Mouse (Mus musculus) neutrophil, adult 65 days (primary cell): ENCODE measurements around the gene Vmn2r56. TPM values are rescaled to one million over a fixed set of nuclear protein-coding genes. Genes with fewer than 3 reads are reported as not detected.

Experiments used
- total RNA-seq: library from RNA; stranded (reverse); gene quantifications from 2 replicates; pipeline ENCODE4 v1.2.4, GENCODE M21; 2023

The Vmn2r56 gene
- not detected in 2 replicates for total RNA-seq

GRCm38 (mm10) chr7:12734904-12735303, at the start of gene Vmn2r56:
Gene Vmn2r56, minus strand, starts transcription at chr7:12735004.

GRCm38 (mm10) chr7:12684903-12685302, 49.9 kb downstream of the Vmn2r56 start, which contains the start of gene Vmn2r55:
Gene Vmn2r55, minus strand, starts transcription at chr7:12685003.

GRCm38 (mm10) chr7:12640219-12640618, 94.6 kb downstream of the Vmn2r56 start, which contains the start of gene Vmn2r54:
Gene Vmn2r54, minus strand, starts transcription at chr7:12640319.

Other genes starting within 250 kb of the Vmn2r56 start
- not detected in 2 replicates for gene 2900092C05Rik, start 222.5 kb downstream of the Vmn2r56 start, total RNA-seq
- 0.06 TPM in 1 of 2 replicates, not detected in the other for gene Vmn2r53, start 126.2 kb downstream of the Vmn2r56 start, total RNA-seq
- not detected in 2 replicates for gene Vmn2r54, start 94.7 kb downstream of the Vmn2r56 start, total RNA-seq
- not detected in 2 replicates for gene Vmn2r55, start 50.0 kb downstream of the Vmn2r56 start, total RNA-seq
- gene Zscan18, start 68.6 kb upstream of the Vmn2r56 start, total RNA-seq, result 3.3 and 4.4 TPM in 2 replicates
- 1.8 and 2.1 TPM in 2 replicates for gene Zfp329, start 83.9 kb upstream of the Vmn2r56 start, total RNA-seq
- gene Zfp110, start 99.8 kb upstream of the Vmn2r56 start, total RNA-seq, result 32.5 and 41.6 TPM in 2 replicates
- gene Zfp128, start 146.2 kb upstream of the Vmn2r56 start, total RNA-seq, result 0.45 and 1.1 TPM in 2 replicates
- gene Zscan22, start 162.8 kb upstream of the Vmn2r56 start, total RNA-seq, result 2.9 and 3.7 TPM in 2 replicates
- gene Rps5, start 187.3 kb upstream of the Vmn2r56 start, total RNA-seq, result 543 and 561 TPM in 2 replicates
- gene Rnf225, start 192.4 kb upstream of the Vmn2r56 start, total RNA-seq, result 0.27 TPM in 1 of 2 replicates, not detected in the other
- gene Zfp324, start 230.8 kb upstream of the Vmn2r56 start, total RNA-seq, result 1.2 and 2.7 TPM in 2 replicates
- 0.88 and 1.3 TPM in 2 replicates for gene Zfp446, start 242.8 kb upstream of the Vmn2r56 start, total RNA-seq